Mouse (Mus musculus) ovary, adult 18-20 months (tissue): ENCODE measurements around the gene Dync1i1.

Experiments used
- DNase-seq: peaks from one replicate; pipeline ENCODE4 v3.0.0; 2022; ENCODE audit warnings: low spot score, mixed read lengths

Gene Dync1i1

GRCm38 (mm10) chr6:5770283-5770682 lies 44.8 kb downstream of the Dync1i1 start:
- DNase-seq, result no peak

GRCm38 (mm10) chr6:5775461-5775860 lies 50.0 kb downstream of the Dync1i1 start:
- no peak for DNase-seq

- no peak for DNase-seq
Observed at GRCm38 (mm10) chr6:5781752-5782151, 56.3 kb downstream of the Dync1i1 start.

GRCm38 (mm10) chr6:5783830-5784229 lies 58.4 kb downstream of the Dync1i1 start:
- DNase-seq, result no peak

GRCm38 (mm10) chr6:5790607-5791006 lies 65.2 kb downstream of the Dync1i1 start:
- no peak for DNase-seq

GRCm38 (mm10) chr6:5794106-5794753 lies 68.8 kb downstream of the Dync1i1 start:
- peak; percentile 52 for DNase-seq

- DNase-seq, result no peak
Observed at GRCm38 (mm10) chr6:5795314-5795713, 69.9 kb downstream of the Dync1i1 start.

- no peak for DNase-seq
Observed at GRCm38 (mm10) chr6:5802124-5802839, 76.8 kb downstream of the Dync1i1 start.

GRCm38 (mm10) chr6:5802840-5803491 lies 77.5 kb downstream of the Dync1i1 start:
- DNase-seq, result no peak

- DNase-seq, result no peak
Observed at GRCm38 (mm10) chr6:5808008-5808421, 82.6 kb downstream of the Dync1i1 start.

- no peak for DNase-seq
Observed at GRCm38 (mm10) chr6:5812076-5812475, 86.6 kb downstream of the Dync1i1 start.

GRCm38 (mm10) chr6:5819674-5820073 lies 94.2 kb downstream of the Dync1i1 start:
- DNase-seq, result no peak

- DNase-seq, result no peak
Observed at GRCm38 (mm10) chr6:5825461-5825860, 100.0 kb downstream of the Dync1i1 start.

GRCm38 (mm10) chr6:5827064-5827463 lies 101.6 kb downstream of the Dync1i1 start:
- no peak for DNase-seq

- DNase-seq, result no peak
Observed at GRCm38 (mm10) chr6:5828409-5828974, 103.1 kb downstream of the Dync1i1 start.

GRCm38 (mm10) chr6:5829148-5829547 lies 103.7 kb downstream of the Dync1i1 start:
- no peak for DNase-seq

GRCm38 (mm10) chr6:5830717-5831116 lies 105.3 kb downstream of the Dync1i1 start:
- no peak for DNase-seq

- DNase-seq, result no peak
Observed at GRCm38 (mm10) chr6:5831233-5831632, 105.8 kb downstream of the Dync1i1 start.

GRCm38 (mm10) chr6:5832838-5833237 lies 107.4 kb downstream of the Dync1i1 start:
- DNase-seq, result no peak

GRCm38 (mm10) chr6:5842466-5842865 lies 117.0 kb downstream of the Dync1i1 start:
- no peak for DNase-seq

GRCm38 (mm10) chr6:5846154-5846553 lies 120.7 kb downstream of the Dync1i1 start:
- DNase-seq, result no peak

- DNase-seq, result no peak
Observed at GRCm38 (mm10) chr6:5854048-5854836, 128.8 kb downstream of the Dync1i1 start.
